Mouse (Mus musculus) midbrain, embryonic 16.5 days (tissue): Measurements from ENCODE around the gene Plekha1. TPM values are rescaled to one million over a fixed set of nuclear protein-coding genes. Genes with fewer than 3 reads are reported as not detected.
A peak's percentile ranks its signal among the peaks of the same experiment; 100 is the strongest.

ENCODE experiments used
- ATAC-seq: fragments of 200-750 bp; cut with Nextera tagmentation; 2 replicates; pipeline ENCODE4 v1.8.0; 2017; ENCODE audit warnings: moderate TSS enrichment
- H3K27ac ChIP-seq: fragments of 300-500 bp; sonication (generic); 2 replicates; pipeline ENCODE4 v1.5.1; 2014; ENCODE audit warnings: mild to moderate bottlenecking, low read length, mixed read lengths
- H3K27me3 ChIP-seq: fragments of 300-500 bp; sonication (generic); 2 replicates; pipeline ENCODE4 v1.6.1; 2014; ENCODE audit warnings: low read depth, low read length, mixed read lengths; ENCODE audit not compliant: control insufficient read depth, insufficient read depth
- H3K36me3 ChIP-seq: fragments of 300-500 bp; sonication (generic); 2 replicates; pipeline ENCODE4 v1.6.1; 2014; ENCODE audit warnings: mild to moderate bottlenecking, low read length, moderate library complexity, mixed read lengths; ENCODE audit not compliant: control insufficient read depth, insufficient read depth
- H3K4me1 ChIP-seq: fragments of 300-500 bp; sonication (generic); 2 replicates; pipeline ENCODE4 v1.6.1; 2014; ENCODE audit warnings: mild to moderate bottlenecking, low read length, mixed read lengths; ENCODE audit not compliant: control insufficient read depth, insufficient read depth
- H3K4me2 ChIP-seq: fragments of 300-500 bp; sonication (generic); 2 replicates; pipeline ENCODE4 v1.6.1; 2014; ENCODE audit warnings: mild to moderate bottlenecking, low read length, mixed read lengths
- H3K4me3 ChIP-seq: fragments of 300-500 bp; sonication (generic); 2 replicates; pipeline ENCODE4 v1.5.1; 2014; ENCODE audit warnings: low read depth, mild to moderate bottlenecking, low read length, moderate library complexity, mixed read lengths
- H3K9ac ChIP-seq: fragments of 300-500 bp; sonication (generic); 2 replicates; pipeline ENCODE4 v1.6.1; 2014; ENCODE audit warnings: low read depth, low read length, mixed read lengths
- H3K9me3 ChIP-seq: fragments of 300-500 bp; sonication (generic); replicated peaks from 2 replicates; pipeline ENCODE4 v1.6.1; 2014; ENCODE audit warnings: mild to moderate bottlenecking, low read length, mixed read lengths; ENCODE audit not compliant: control insufficient read depth, poor library complexity, severe bottlenecking
- WGBS: fragments of 180-500 bp; shearing (Covaris S2); extraction: QIAGEN DNeasy Blood & Tissue Kit; methylation state at CpG from one replicate; pipeline ENCODE4 v1.1.7; 2014; 5-methylcytosine and 5-hydroxymethylcytosine counted together
- polyA plus RNA-seq: library from polyadenylated mRNA; unstranded; fragments of >200 nt; fragmentation: Nextera tagmentation; extraction: Ambion mirVana; gene quantifications from 2 replicates; pipeline ENCODE4 v1.2.1, GENCODE M21; 2015

Plekha1 gene
- 66.1 and 72.3 TPM in 2 replicates for polyA plus RNA-seq

GRCm38 (mm10) chr7:130865613-130866591, at the start of gene Plekha1:
Gene Plekha1 (plus strand): TSS chr7:130865756.
- Histone ChIP-seq H3K4me2 (peak within 1 kb of the TSS; percentile 72), H3K9ac (peak within 1 kb of the TSS; percentile 90), H3K27me3 (no peaks in the 10 kb centered on the region; the same call in 1 of the 2 replicates), H3K36me3 (no peaks in the 10 kb centered on the region), H3K9me3 (no peaks in the 10 kb centered on the region), H3K4me1 (peaks cover 16% of the 10 kb centered on the region), H3K27ac (peak within 1 kb of the TSS; percentile 94), H3K4me3 (peak within 1 kb of the TSS; percentile 89)
- peak; percentile 99 for ATAC-seq
- WGBS = under 1% methylated on average over 86 of the region's 114 CpGs

- Histone ChIP-seq H3K36me3 (no peaks in the 10 kb centered on the region), H3K4me3 (no peak overlapping the region), H3K27me3 (no peaks in the 10 kb centered on the region), H3K9ac (no peak overlapping the region), H3K9me3 (no peaks in the 10 kb centered on the region), H3K4me2 (no peak overlapping the region), H3K27ac (no peak overlapping the region), H3K4me1 (no peaks in the 10 kb centered on the region)
- no peak for ATAC-seq
- 86% methylated on average over 7 of the region's 7 CpGs for WGBS
These were observed 49.3 kb upstream of the Plekha1 start for GRCm38 (mm10) chr7:130816243-130816642.

- Histone ChIP-seq H3K4me3 (no peak overlapping the region), H3K36me3 (no peaks in the 10 kb centered on the region), H3K9me3 (no peaks in the 10 kb centered on the region), H3K4me2 (no peak overlapping the region), H3K4me1 (no peaks in the 10 kb centered on the region), H3K27me3 (no peaks in the 10 kb centered on the region), H3K9ac (no peak overlapping the region), H3K27ac (no peak overlapping the region)
- no peak for ATAC-seq
- WGBS = 84% methylated on average over 5 of the region's 5 CpGs
These were observed 46.7 kb upstream of the Plekha1 start for GRCm38 (mm10) chr7:130818813-130819212.

GRCm38 (mm10) chr7:130819624-130820023, 45.9 kb upstream of the Plekha1 start:
- Histone ChIP-seq H3K4me3 (no peak overlapping the region), H3K36me3 (no peaks in the 10 kb centered on the region), H3K9ac (no peak overlapping the region), H3K9me3 (no peaks in the 10 kb centered on the region), H3K4me1 (no peaks in the 10 kb centered on the region), H3K27me3 (no peaks in the 10 kb centered on the region), H3K27ac (no peak overlapping the region), H3K4me2 (no peak overlapping the region)
- 72% methylated on average over 10 of the region's 10 CpGs for WGBS
- no peak for ATAC-seq

- WGBS = 78% methylated on average over 9 of the region's 9 CpGs
These were observed 41.6 kb upstream of the Plekha1 start for GRCm38 (mm10) chr7:130823992-130824391.

GRCm38 (mm10) chr7:130826343-130826742, 39.2 kb upstream of the Plekha1 start:
- no peak for ATAC-seq
- Histone ChIP-seq H3K9ac (no peak overlapping the region), H3K27ac (no peak overlapping the region), H3K9me3 (no peaks in the 10 kb centered on the region), H3K36me3 (no peaks in the 10 kb centered on the region), H3K4me3 (no peak overlapping the region), H3K4me2 (no peak overlapping the region), H3K27me3 (no peaks in the 10 kb centered on the region), H3K4me1 (no peaks in the 10 kb centered on the region)
- WGBS = 89% methylated on average over 3 of the region's 3 CpGs

More at GRCm38 (mm10) chr7:130823992-130824391, 41.6 kb upstream of the Plekha1 start:
- Histone ChIP-seq H3K27ac (no peak overlapping the region), H3K4me1 (no peaks in the 10 kb centered on the region), H3K36me3 (no peaks in the 10 kb centered on the region), H3K4me3 (no peak overlapping the region), H3K4me2 (no peak overlapping the region), H3K27me3 (no peaks in the 10 kb centered on the region), H3K9ac (no peak overlapping the region), H3K9me3 (no peaks in the 10 kb centered on the region)
- no peak for ATAC-seq

GRCm38 (mm10) chr7:130827431-130827830, 38.1 kb upstream of the Plekha1 start:
- no peak overlapping the region for H3K9ac ChIP-seq
- no peaks in the 10 kb centered on the region for H3K4me1 ChIP-seq
- ATAC-seq = no peak
- H3K27ac ChIP-seq = no peak overlapping the region
- H3K4me2 ChIP-seq = no peak overlapping the region
- no peaks in the 10 kb centered on the region for H3K27me3 ChIP-seq
- H3K4me3 ChIP-seq = no peak overlapping the region
- 56% methylated on average over 3 of the region's 3 CpGs for WGBS
- H3K9me3 ChIP-seq = no peaks in the 10 kb centered on the region
- no peaks in the 10 kb centered on the region for H3K36me3 ChIP-seq

GRCm38 (mm10) chr7:130827844-130828403, 37.6 kb upstream of the Plekha1 start:
- WGBS = 90% methylated on average over 9 of the region's 9 CpGs
- Histone ChIP-seq H3K9ac (no peak overlapping the region), H3K9me3 (no peaks in the 10 kb centered on the region), H3K4me2 (no peak overlapping the region), H3K36me3 (no peaks in the 10 kb centered on the region), H3K4me1 (no peaks in the 10 kb centered on the region), H3K27ac (no peak overlapping the region), H3K4me3 (no peak overlapping the region), H3K27me3 (no peaks in the 10 kb centered on the region)
- ATAC-seq = no peak

- Histone ChIP-seq H3K4me3 (no peak overlapping the region), H3K36me3 (no peaks in the 10 kb centered on the region), H3K9me3 (no peaks in the 10 kb centered on the region), H3K4me1 (no peaks in the 10 kb centered on the region), H3K27me3 (no peaks in the 10 kb centered on the region), H3K9ac (no peak overlapping the region), H3K27ac (no peak overlapping the region), H3K4me2 (no peak overlapping the region)
- 89% methylated on average over 10 of the region's 10 CpGs for WGBS
- ATAC-seq = no peak
These were observed 37.1 kb upstream of the Plekha1 start for GRCm38 (mm10) chr7:130828475-130828874.
